Mouse (Mus musculus) urinary bladder, postnatal 25 days (tissue): Measurements from ENCODE around the gene Plcxd2.
A peak's percentile ranks its signal among the peaks of the same experiment; 100 is the strongest.

ENCODE experiments used
- DNase-seq: peaks from one replicate; pipeline ENCODE4 v3.0.0; 2022; ENCODE audit warnings: low spot score

The Plcxd2 gene

DNA sequence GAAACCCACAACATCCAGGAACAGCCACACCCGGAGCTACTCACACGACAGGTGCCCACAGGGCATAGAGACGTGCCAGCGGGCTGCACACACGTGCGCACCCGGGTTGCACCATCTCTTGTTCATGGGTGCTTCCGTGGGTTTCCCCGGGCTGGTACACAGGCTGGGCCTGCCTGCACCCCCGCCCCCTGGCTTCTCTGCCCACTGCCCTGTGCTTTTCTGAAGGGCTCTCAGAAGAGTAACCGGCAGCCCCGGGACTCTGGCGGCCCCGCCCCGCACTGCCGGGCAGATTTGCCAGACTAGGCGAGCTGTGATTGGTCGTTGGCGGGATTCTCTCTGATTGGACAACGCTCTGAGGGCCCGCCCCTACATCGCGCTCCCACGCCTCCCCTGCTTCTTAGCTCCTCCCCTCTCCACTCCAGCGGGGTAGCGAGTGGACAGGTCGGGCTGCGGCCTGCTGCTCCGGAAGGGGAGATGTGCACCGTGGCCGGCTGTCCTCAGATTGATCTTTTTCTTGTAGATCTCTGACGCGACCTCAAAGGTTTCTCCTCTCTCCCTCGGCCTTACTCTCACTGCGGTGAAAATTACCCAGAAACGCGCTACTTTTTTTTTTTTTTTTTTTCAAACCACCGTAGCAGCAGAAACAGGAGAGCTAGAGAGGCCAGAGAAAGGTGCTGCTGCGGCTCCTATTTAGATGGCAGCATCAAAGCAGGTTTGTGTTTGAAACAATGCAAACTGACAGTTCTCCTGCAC, at the start of gene Plcxd2:
Gene Plcxd2, minus strand, starts transcription at position 66 of the 753 bp plus-strand sequence.
- DNase-seq = peak; percentile 88

DNA sequence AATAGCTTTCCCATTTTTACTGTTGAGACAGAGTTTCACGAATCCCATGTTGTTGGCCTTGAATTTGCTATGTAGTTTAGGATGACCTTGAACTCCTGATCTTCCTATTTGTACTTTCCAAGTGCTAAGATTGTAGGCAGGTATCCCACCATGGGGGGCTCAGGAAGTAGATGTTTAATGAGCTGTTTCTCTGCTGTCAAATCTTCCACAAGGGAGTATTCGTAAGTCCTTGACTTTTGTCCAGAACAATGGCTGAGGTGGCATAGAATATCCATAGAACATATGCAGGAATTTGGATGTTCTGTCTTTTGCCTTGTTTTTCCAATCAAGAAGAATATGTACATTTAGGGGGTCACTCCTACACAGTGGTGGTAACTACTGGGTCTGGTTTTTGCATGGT, 36.9 kb upstream of the Plcxd2 start:
- DNase-seq = no peak

DNA sequence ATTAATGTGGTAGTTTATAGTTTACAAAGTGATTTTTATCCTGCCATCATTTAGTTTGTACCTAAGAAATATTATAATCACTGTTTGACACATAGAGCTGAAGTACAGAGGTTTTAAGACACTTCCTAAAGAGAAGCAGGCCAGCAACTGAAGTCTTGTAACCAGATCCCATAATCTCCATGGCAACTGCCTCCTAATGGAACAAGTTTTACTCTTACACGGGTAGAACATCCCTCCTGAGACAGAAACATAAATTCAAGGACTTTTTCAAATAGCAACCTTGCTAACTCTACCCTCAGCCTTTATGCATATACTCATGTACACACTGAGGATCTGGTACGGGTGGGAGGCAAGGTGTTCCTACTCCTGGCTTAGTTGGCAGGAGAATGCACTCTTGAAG, 26.2 kb upstream of the Plcxd2 start:
- DNase-seq = no peak

DNA sequence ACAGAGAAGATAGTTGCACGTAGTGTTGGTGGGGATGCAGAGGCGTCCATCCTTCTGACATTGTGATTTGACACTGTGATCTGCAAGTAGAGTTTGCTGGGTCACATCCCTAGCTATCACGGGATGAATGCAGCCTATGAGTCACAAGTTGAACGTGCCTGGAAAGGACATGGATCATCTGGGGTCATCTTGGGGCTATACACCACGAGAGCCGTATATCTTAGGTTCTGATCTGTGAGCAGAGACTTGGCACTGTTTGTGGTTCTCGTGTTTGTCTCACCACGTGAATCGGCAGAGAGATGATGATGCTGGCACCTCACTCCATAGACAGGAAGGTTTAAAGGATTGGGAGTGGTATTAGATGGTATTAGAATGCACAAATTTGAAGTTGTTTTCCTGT, 23.9 kb upstream of the Plcxd2 start:
- DNase-seq = no peak

DNA sequence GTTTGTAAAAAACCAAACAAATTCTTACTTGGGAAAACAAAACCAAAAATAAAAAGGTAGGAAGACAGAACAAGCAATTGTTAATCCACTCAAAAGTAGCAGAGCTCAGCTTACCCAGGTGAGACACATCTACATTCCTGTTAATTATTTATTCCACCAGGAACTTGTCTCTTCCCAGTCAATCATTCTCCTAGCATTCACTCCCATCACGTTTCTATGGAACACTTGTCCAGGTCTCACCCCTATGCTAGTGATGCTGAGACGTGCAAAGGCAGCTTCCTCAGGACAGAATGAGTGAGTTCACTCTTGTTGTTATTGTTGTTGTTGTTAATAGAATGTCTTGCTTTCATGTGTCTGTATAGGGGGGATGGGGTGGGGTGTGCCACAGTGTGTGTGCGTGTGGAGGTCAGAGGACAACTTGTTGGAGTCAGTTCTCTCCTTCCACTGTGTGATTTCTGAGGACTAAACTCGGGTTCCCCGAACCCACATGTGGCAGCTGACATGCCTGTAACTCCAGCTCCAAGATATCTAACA, 13.0 kb upstream of the Plcxd2 start:
- no peak for DNase-seq

- DNase-seq = peak; percentile 37
These were observed 12.3 kb upstream of the Plcxd2 start for GRCm38 (mm10) chr16:46022189-46022928.

- DNase-seq = no peak
These were observed 11.3 kb upstream of the Plcxd2 start for GRCm38 (mm10) chr16:46021302-46021701.

DNA sequence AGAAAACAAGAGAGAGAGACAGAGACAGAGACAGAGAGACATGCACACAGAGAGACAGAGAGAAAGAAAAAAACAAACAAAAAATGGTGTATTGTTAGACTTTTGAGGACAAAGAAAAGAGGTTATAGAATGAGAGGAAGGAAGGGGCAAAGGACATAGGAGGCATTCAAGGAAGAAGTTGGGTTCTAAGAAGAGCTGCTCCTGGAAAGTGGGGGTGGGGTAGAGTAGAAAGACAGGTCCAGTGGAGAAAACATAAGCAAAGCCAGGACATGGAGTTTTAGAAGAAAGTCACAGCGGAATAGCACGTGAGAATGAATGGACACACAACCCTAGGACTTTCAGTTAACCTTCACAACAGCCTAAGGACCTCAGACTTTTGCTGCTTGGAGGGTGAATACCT, 10.4 kb upstream of the Plcxd2 start:
- DNase-seq = no peak

DNA sequence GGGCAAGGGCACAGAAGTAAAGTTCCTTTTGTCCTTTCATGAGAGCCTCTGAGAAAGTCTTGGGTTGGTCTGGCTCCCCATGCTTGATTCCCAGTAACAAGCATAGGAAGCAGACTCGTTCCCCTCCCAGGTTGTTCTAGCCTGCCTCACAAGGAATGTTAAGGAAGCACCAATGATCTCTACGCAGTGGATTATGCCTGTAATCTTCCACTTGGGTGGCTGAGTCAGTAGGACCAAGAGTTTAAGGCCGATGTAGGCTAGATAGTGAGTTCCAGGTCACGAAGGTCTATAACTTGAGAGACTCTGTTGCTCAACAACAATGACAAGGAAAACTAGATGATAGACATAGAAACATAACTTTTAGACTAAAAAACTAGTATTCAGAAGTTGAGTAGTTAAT, 9.8 kb upstream of the Plcxd2 start:
- no peak for DNase-seq

GRCm38 (mm10) chr16:46019359-46019758, 9.3 kb upstream of the Plcxd2 start:
- DNase-seq = no peak

DNA sequence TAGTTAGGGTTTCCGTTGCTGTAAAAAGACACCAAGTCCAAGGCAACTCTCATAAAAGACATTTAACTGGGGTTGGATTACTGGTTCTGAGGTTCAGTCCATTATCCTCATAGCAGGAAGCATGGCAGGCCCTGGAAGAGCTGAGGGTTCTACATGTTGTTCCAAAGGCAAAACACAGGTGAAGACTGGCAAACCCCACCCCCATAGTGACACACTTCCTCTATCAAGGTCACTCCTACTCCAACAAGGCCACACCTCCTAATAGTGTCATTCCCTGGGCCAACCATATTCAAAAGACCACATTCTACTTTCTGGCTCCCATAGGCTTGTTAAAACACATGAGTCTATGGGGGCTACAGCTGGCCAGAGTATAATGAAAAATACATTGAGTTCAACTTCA, 1.7 kb upstream of the Plcxd2 start:
- no peak for DNase-seq

GRCm38 (mm10) chr16:46010906-46011220, 845 bp upstream of the Plcxd2 start:
- no peak for DNase-seq

DNA sequence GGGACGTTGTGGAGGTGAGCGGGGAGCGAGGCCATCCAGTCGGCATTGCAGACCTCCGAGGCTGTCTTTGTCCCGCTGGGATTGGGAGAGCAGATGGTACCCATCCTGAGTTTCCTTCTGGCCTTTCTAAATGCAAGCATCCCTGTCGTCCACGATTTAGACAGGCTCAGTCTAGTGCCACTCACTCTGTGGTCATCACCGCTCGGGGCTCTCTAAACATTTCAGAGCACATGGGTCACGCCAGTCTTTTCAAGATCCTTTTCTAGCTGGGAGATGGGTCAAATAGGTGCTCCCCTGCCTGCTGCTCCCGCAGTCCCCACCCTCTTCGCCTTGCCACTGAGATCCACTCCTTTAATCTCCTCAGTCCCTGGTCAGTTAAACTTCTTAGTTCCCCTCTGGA, 301 bp downstream of the Plcxd2 start:
- no peak for DNase-seq

DNA sequence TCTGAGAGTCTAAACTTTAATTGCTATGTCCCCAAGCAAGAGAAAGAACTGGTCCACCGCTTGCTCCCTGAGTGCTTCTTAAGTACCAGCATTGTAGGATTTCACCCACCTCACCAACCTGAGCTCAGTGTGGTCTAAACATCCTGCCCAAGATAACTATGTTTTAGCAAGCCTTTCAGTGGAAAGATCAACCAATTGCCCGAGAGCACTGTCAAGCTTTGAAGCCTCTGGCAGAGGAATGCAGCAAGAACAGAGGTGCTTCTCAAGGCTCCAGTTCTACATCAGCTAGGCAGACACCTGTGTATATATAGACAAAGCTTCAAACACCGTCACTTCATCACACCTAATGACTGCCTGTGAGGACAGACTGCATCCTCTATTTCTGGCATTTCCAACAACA, 1.3 kb downstream of the Plcxd2 start:
- no peak for DNase-seq

GRCm38 (mm10) chr16:46008036-46008605, 1.9 kb downstream of the Plcxd2 start:
- no peak for DNase-seq

DNA sequence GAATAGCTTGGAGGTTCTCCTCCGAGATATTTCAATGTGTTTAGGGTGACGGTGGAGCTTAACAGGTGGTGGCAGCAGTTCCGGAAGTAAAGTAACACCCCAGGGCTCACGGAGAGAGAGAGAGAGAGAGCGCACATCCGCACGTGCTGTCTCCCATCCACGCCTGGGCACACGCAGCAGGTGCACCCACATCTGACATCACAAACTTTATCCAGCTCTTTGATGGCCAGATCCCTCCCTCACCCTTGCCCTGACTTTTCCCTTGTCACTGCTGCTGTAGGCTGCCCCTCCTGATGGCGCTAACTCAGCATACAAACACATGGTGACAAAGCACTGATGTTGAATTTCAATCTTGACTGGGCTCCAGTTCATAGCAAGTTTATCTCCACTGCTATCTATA, 3.8 kb downstream of the Plcxd2 start:
- no peak for DNase-seq

GRCm38 (mm10) chr16:46001550-46002166, 8.4 kb downstream of the Plcxd2 start:
- DNase-seq = no peak

DNA sequence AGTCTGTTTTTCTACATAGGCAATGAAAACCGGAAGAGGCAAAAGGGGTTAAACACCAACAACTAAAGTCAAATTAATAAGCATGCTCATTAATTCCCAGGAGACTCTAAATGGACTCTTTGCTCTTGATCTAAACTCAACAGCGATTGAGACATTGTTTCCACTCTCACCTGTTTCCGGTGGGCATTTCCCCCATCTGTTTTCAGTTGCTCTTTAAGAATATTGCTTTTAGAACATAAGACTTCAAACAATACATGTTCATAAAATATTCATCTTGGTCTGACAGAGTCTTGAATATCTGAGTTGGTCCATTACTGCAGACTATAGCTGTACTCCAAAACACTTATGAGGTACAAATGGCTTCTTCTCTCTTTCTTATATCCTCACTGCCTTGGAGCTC, 9.0 kb downstream of the Plcxd2 start:
- DNase-seq = no peak

DNA sequence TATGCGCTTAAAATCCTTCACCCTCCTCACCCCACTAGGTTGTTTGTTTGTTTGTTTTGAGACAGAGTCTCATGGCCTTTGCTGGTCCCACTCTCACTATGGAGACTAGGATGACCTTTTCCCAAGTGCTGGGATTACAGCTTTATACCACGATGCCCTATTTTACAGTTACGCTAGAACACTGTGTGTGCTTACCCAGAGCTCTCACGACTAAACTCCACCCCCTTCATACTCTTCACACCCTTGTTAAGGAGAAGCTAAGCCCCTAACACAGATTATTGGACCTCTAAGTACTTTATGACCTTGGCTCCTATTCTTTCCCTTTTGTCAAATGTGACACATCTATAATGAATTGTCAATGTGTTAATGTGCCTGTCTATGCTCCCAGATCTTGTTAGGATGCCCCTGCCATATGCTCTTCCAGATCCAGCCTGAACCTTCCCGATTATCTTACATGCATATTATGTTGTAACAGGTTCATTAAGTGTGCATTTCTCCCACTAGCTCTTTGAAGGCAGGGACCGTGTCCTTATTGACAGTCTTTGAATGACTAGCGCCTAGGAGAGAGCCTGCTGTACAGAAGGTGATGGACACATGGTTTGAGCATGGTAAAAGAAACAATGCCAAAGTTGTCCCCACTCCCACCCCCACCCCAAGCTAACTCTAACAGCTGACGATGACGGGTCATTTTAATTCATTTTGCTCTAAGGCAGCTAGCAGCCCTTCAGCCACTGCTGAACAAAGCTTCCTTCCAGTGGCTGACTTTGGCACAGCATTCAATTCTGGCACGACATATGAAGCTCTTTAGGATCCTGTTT, 10.4 kb downstream of the Plcxd2 start:
- no peak for DNase-seq

DNA sequence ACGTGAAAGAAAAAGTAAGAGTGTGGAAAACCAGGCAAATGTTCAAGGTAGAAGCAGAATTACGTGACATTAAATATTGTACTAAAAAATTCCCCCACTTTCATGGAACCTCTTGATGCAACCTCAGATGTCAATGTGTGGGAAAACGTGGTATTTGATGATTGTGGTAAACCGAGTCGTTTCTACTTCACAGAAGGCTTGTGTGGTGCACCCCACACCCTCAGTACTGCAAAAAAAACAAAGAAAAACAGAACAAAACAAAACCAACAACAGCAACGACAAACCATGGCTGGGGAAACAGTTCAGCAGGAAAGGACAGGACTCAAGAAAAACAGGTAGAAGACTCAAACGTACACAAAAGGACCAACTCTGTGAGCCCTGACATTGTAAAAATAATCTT, 11.8 kb downstream of the Plcxd2 start:
- no peak for DNase-seq

- DNase-seq = no peak
These were observed 18.9 kb downstream of the Plcxd2 start for GRCm38 (mm10) chr16:45990901-45991676.
